Mouse (Mus musculus) testis, postnatal 10 days (tissue): Measurements from ENCODE around the gene Smad9.
"Not testable (repeated sequence)": the region's sequence is repeated elsewhere in the genome, so short reads cannot be mapped to it uniquely, and the experiment has no call there.

Experiments
- DNase-seq: peaks from one replicate; pipeline ENCODE4 v3.0.0; 2021; ENCODE audit warnings: low spot score

Gene Smad9

GRCm38 (mm10) chr3:54757446-54757845 lies 2.1 kb downstream of the Smad9 start:
- DNase-seq = no peak

DNA sequence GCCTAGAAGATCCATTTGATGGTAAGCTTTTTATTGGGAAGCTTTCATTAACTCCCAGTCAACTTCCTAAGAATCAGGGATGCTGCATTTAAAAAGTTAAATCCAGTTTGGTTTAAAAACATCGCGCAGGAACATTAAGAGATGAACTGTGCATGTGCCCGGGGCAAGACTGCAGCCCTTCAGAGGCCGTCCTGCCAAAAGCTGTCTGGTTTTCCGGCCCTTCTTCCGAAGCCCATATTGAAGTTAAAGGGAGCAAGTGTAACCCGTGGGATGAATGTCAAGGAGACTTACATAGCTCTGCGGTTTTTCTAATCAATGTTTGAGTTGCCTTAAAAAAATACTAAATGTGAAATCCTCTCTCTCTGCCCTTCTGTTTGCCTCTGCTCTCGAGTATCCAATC lies 3.8 kb downstream of the Smad9 start:
- DNase-seq = no peak

DNA sequence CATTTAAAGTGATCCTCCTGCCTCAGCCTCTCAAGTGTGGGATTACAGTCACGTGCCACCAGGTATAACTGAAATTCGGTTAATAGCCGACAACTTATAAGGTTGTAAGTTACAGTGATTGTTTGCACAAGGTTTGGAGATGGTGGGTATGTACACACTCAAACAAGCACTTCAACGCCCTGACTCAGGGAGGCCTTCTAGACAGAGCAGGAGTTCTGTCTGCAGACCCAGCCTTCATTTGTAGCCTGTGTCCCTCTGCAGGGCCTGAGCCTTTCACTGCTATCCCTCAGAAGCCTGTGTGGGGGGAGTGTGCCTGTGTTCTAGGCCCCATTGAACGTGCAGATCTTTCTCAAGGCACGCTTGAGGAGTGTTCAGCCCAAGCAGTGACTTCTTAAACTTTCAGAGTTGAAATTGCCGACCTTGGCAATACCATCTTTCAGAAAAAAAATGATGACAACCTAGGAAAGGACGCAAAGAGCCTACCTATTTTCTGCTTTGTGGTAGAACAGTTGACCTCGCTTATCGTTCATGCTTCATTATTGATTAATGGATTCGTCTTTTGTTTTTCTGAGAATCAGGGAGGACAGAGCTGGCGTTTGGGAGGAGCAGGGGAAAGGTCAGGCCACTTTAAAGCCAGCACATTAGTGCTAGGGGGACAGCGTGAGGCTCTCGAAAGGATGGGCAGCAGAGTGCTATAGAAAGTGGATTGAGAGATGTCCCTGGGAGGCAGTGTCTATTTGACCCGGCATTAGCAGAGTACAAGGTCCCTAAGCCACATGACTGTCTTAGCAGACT lies 5.1 kb downstream of the Smad9 start:
- DNase-seq = no peak

- no peak for DNase-seq
Measured at GRCm38 (mm10) chr3:54761258-54761657, 5.9 kb downstream of the Smad9 start.

DNA sequence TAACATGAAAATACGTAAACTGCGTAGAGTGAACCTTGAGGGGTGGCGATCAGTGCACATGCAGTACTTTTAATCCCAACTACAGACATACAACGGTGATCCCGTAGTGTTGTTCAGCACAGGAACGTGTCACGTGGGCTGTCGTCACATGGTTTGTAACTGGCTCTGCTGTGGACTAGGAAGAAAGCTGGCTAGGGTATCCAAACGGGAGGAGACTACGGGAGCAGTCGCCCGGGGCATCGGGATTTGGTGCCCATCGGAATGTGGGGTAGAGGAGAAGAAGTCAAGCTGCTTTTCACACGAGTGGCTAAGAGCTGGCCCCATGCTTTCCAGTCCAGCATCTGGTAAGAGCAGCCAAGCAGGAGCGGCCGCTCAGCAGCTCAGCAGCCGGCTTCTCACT lies 9.0 kb downstream of the Smad9 start:
- DNase-seq = no peak

- not testable (repeated sequence) for DNase-seq
Measured at GRCm38 (mm10) chr3:54765521-54765920, 10.1 kb downstream of the Smad9 start.

- DNase-seq = no peak
Measured at GRCm38 (mm10) chr3:54766034-54766433, 10.7 kb downstream of the Smad9 start.

GRCm38 (mm10) chr3:54766811-54767210 lies 11.4 kb downstream of the Smad9 start:
- DNase-seq = no peak

GRCm38 (mm10) chr3:54768592-54768991 lies 13.2 kb downstream of the Smad9 start:
- DNase-seq = no peak

- no peak for DNase-seq
Measured at GRCm38 (mm10) chr3:54769349-54770275, 14.2 kb downstream of the Smad9 start.

GRCm38 (mm10) chr3:54773613-54774012 lies 18.2 kb downstream of the Smad9 start:
- no peak for DNase-seq

GRCm38 (mm10) chr3:54775989-54776631 lies 20.7 kb downstream of the Smad9 start:
- DNase-seq = no peak

DNA sequence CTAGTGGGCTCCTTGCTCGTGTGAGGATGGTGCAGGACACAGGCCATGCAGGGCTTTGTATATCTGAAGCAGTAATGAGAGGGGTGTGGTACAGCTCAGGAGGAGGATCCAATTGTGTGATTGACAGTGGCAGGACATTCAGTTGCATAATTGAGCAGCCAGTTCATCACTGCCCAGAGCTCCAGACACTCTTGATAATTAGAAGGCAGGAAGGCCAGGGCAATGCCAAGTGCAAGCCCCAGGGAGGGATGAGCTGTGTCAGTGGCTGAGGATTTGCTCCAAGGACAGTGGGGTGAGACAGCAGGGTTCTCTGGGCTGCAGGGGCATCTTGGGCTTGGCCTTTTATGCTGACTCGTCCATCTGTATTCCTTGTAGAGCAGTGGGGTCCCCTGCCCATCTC lies 35.2 kb downstream of the Smad9 start:
- DNase-seq = no peak

GRCm38 (mm10) chr3:54791822-54792677 lies 36.7 kb downstream of the Smad9 start:
- DNase-seq = no peak

GRCm38 (mm10) chr3:54793762-54794161 lies 38.4 kb downstream of the Smad9 start:
- DNase-seq = no peak

- no peak for DNase-seq
Measured at GRCm38 (mm10) chr3:54795379-54795778, 40.0 kb downstream of the Smad9 start.

DNA sequence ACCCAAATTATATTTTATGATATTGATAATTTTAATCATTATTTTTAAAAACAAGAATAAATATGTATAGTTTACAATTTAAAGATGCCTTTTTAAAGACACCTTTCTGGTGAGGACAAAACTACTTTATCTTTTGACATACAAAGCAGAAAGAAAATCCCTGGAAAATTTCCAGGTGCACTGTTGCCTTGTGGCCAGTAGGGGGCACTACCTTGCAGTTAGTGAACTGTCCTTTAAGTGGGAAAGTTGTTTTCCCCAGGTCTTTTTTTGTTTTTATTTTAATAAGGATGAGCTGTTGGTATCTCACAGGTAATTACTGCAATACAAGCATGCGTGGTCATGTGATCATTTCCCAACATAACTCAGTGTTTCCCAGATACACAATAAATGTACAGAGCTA lies 40.4 kb downstream of the Smad9 start:
- no peak for DNase-seq

GRCm38 (mm10) chr3:54797211-54797610 lies 41.8 kb downstream of the Smad9 start:
- DNase-seq = peak; percentile 74

GRCm38 (mm10) chr3:54803713-54804112 lies 48.3 kb downstream of the Smad9 start:
- DNase-seq = no peak

DNA sequence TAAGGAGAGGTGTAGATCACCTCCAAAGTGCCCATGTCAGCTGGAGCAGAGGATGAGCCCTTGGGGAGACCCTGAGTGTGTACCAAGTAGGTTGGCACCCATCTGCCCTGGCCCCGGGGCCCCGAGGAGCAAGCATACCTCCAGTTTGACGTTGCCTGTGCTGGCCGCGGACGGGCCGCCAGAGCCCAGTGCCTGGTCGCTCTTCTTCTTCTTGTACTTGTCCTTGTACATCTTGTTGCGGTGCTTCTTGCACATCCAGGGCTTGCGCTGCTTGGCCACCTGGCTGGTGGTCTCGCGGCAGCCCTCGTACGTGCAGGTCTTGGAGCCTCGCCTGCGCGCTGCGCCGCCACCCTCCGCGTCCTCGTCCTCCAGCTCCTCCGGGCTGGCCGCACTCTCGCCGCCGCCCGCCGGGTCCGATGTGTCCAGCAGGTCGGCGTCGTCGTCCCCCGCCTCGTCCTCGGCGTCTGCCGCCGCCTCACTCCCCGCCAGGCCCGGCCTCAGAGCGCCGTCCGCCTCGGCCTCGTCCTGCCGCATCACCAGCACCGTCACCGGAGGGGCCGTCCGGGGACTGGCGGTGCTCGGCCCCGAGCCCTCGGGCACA lies 51.8 kb downstream of the Smad9 start:
- DNase-seq = peak; percentile 71

DNA sequence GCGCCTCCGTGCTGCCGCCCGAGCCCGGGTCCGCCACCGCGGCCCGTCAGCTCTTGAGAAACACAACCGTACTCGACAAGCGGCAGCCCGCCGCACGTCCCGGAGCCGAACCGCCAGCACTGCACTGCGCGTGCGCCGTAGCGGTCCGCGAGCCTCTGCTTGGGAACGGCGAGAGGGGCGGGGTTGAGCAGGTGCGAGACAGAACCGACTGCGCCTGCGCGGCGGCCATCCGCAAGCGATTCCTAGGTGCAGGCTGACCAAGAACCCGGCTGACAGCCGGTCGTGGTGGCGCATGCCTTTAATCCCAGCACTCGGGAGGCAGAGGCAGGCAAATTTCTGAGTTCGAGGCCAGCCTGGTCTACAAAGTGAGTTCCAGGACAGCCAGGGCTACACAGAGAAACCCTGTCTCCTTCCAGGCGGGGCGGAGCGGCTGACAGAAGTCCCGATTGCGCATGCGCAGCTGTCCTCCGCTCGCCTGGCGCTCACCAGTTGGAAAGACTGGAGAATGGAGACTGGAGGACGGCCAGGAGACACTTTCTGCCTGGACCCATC lies 52.4 kb downstream of the Smad9 start, which contains the start of gene Rfxap:
Rfxap (minus strand) TSS at position 126 of the 552 bp plus-strand sequence.
- DNase-seq = peak; percentile 98
